8 mouse cellular contexts compared by ENCODE assay signal in the genomic region with DNA sequence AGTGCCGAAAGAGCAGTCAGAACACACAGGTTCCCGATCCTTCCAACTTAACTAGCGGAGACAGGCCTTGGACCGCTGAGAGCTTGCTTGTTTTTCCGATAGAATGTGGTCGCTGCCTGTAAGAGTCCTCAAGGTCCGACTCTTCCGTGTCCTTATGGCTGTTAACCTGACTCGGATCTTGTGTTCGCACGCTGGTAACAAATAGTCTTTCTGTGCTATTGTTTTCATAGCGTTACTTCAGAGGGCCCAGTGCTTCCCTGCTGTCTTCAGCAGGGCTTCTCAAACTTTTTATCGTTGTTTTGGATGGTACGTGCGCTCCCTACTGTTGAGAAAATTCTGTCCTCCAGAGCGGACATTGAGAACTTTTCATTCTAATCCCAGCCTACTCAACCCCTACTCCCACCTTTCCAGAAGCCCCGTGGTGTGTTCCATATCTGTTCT. TPM values are rescaled to one million over a fixed set of nuclear protein-coding genes. Genes with fewer than 3 reads are reported as not detected.
DNase-seq lines count a peak whose midpoint lies in the region; ATAC-seq and TF ChIP-seq lines count a peak whose summit lies in the region.

No protein-coding gene starts in this region.

- no peak; the same call in 1 of the 2 replicates for ATAC-seq in heart, embryonic 14.5 days (ENCODE audit: insufficient number of reproducible peaks, insufficient read depth, low FRiP score, low read depth)
- peak; percentile 16; the same call in 1 of the 2 replicates for ATAC-seq in megakaryocyte-erythroid progenitor cell, adult 5-6 weeks (replicated peaks; ENCODE audit: low FRiP score, low TSS enrichment, poor library complexity, severe bottlenecking)

- H3K27me3 ChIP-seq in heart, embryonic 14.5 days (ENCODE audit: control insufficient read depth, insufficient read depth, low read length), result no peaks in the 10 kb centered on the region

- H3K9ac ChIP-seq in heart, embryonic 14.5 days (ENCODE audit: low read length), result peak overlapping the region; percentile 87

- H3K36me3 ChIP-seq in heart, embryonic 14.5 days (ENCODE audit: control insufficient read depth, insufficient read depth, low read length), result no peaks in the 10 kb centered on the region

- peak overlapping the region; percentile 72 for H3K4me3 ChIP-seq in left cerebral cortex, adult 2 months
- H3K4me3 ChIP-seq in heart, embryonic 14.5 days (ENCODE audit: control insufficient read depth in 1 of 2, insufficient read depth in 1 of 2, low read depth in 1 of 2, low read length in 2 of 2), result peak overlapping the region; percentile 51 to 85

- peak; percentile 48 for TF ChIP-seq CTCF in left cerebral cortex, adult 2 months (IDR thresholded peaks at IDR 0.05)

- intact Hi-C loops in left cerebral cortex, adult 2 months (cut with DNase I), result loop anchor here (1.0 to 5.0 kb wide), 4 partner anchors 65 to 118 kb away; partner anchors contain the start of genes Gfra4 and Pank2

- DNase-seq in left cerebral cortex, adult 2 months (ENCODE audit: extremely low spot score in 1 of 2, low spot score in 2 of 2), result peak in 1 of 2 experiments; percentile 25
- no peak for DNase-seq in left cerebral cortex, adult 18-20 months (ENCODE audit: low spot score in 2 of 2)
- DNase-seq in c-Kit-positive CD71-positive TER-119-positive erythroid progenitor cells, embryonic 14.5 days (ENCODE audit: low spot score), result peak; percentile 48
- peak; percentile 40 to 48 for DNase-seq in kidney, postnatal 25 days
- DNase-seq in retina, postnatal 1 day, result no peak
- DNase-seq in cerebellum, postnatal 14 days, result no peak

- peak overlapping the region; percentile 90 for H3K27ac ChIP-seq in left cerebral cortex, adult 2 months
- peak overlapping the region; percentile 73 to 95 for H3K27ac ChIP-seq in heart, embryonic 14.5 days (replicated peaks in 1 of 2; ENCODE audit: control insufficient read depth in 1 of 2, insufficient read depth in 1 of 2, low read depth in 2 of 2, low read length in 2 of 2)

- H3K9me3 ChIP-seq in heart, embryonic 14.5 days (ENCODE audit: control insufficient read depth, low read length), result peaks cover 7% of the 10 kb centered on the region; the same call in 1 of the 2 replicates

- H3K4me1 ChIP-seq in heart, embryonic 14.5 days (ENCODE audit: control insufficient read depth in 2 of 2, insufficient read depth in 2 of 2, low read length in 2 of 2), result peaks cover 8 to 15% of the 10 kb centered on the region in 2 experiments

- under 1% methylated on average over 17 of the region's 17 CpGs for WGBS in heart, embryonic 14.5 days

- H3K4me2 ChIP-seq in heart, embryonic 14.5 days (ENCODE audit: low read length), result peak overlapping the region; percentile 97

RNA-seq across cellular contexts. Expression of gene 1700037H04Rik, which starts 0.8 kb away (rescaled TPM):
- total RNA-seq in left cerebral cortex, adult 2 months (2021), result 10 to 100 TPM; 63.7 to 76.7 TPM
- total RNA-seq in left cerebral cortex, adult 18-20 months (2021), result 10 to 100 TPM; 69.3 to 85.6 TPM
- polyA plus RNA-seq in heart, embryonic 14.5 days (2014; fragmentation: Nextera tagmentation; extraction: Ambion mirVana), result 71.0 and 80.3 TPM in 2 replicates
- 92.8 and 94.2 TPM in 2 replicates for total RNA-seq in megakaryocyte-erythroid progenitor cell, adult 5-6 weeks (2014; fragmentation: Nextera tagmentation)
- 29.0 and 55.6 TPM in 2 replicates for total RNA-seq in megakaryocyte-erythroid progenitor cell, adult 5-6 weeks (2017)

RNA-seq across cellular contexts. Expression of gene Cenpb, which starts 19.2 kb away (rescaled TPM):
- 10 to 100 TPM; 65.3 to 69.8 TPM for total RNA-seq in left cerebral cortex, adult 2 months (2021)
- 10 to 100 TPM; 64.2 to 64.3 TPM for total RNA-seq in left cerebral cortex, adult 18-20 months (2021)
- 6.2 and 7.0 TPM in 2 replicates for polyA plus RNA-seq in heart, embryonic 14.5 days (2014; fragmentation: Nextera tagmentation; extraction: Ambion mirVana)
- total RNA-seq in megakaryocyte-erythroid progenitor cell, adult 5-6 weeks (2014; fragmentation: Nextera tagmentation), result 8.0 and 8.8 TPM in 2 replicates
- 6.8 and 10.8 TPM in 2 replicates for total RNA-seq in megakaryocyte-erythroid progenitor cell, adult 5-6 weeks (2017)

RNA-seq across cellular contexts. Expression of gene Cdc25b, which starts 26.1 kb away (rescaled TPM):
- 10 to 100 TPM; 19.8 to 22.2 TPM for total RNA-seq in left cerebral cortex, adult 2 months (2021)
- total RNA-seq in left cerebral cortex, adult 18-20 months (2021), result 10 to 100 TPM; 15.2 to 21.6 TPM
- polyA plus RNA-seq in heart, embryonic 14.5 days (2014; fragmentation: Nextera tagmentation; extraction: Ambion mirVana), result 33.1 and 38.9 TPM in 2 replicates
- total RNA-seq in megakaryocyte-erythroid progenitor cell, adult 5-6 weeks (2014; fragmentation: Nextera tagmentation), result 8.7 and 21.6 TPM in 2 replicates
- 5.4 and 19.0 TPM in 2 replicates for total RNA-seq in megakaryocyte-erythroid progenitor cell, adult 5-6 weeks (2017)

RNA-seq across cellular contexts. Expression of gene Spef1, which starts 26.4 kb away (rescaled TPM):
- 10 to 100 TPM; 10.9 to 11.0 TPM for total RNA-seq in left cerebral cortex, adult 2 months (2021)
- 1 to 10 TPM; 7.6 to 9.2 TPM for total RNA-seq in left cerebral cortex, adult 18-20 months (2021)
- 2.0 and 2.4 TPM in 2 replicates for polyA plus RNA-seq in heart, embryonic 14.5 days (2014; fragmentation: Nextera tagmentation; extraction: Ambion mirVana)
- total RNA-seq in megakaryocyte-erythroid progenitor cell, adult 5-6 weeks (2014; fragmentation: Nextera tagmentation), result 3.7 and 4.1 TPM in 2 replicates
- total RNA-seq in megakaryocyte-erythroid progenitor cell, adult 5-6 weeks (2017), result 1.3 and 2.5 TPM in 2 replicates

RNA-seq across cellular contexts. Expression of gene Gm11037, which starts 27.4 kb away (rescaled TPM):
- total RNA-seq in left cerebral cortex, adult 2 months (2021), result not detected
- total RNA-seq in left cerebral cortex, adult 18-20 months (2021), result not detected
- polyA plus RNA-seq in heart, embryonic 14.5 days (2014; fragmentation: Nextera tagmentation; extraction: Ambion mirVana), result not detected in 2 replicates
- not detected in 2 replicates for total RNA-seq in megakaryocyte-erythroid progenitor cell, adult 5-6 weeks (2014; fragmentation: Nextera tagmentation)
- not detected in 2 replicates for total RNA-seq in megakaryocyte-erythroid progenitor cell, adult 5-6 weeks (2017)

Comparison
In these comparisons a context has a peak if more than half of its experiments do, and no peak if none do; other contexts are left out.
1. DNase-seq: peak in c-Kit-positive CD71-positive TER-119-positive erythroid progenitor cells, embryonic 14.5 days (single experiment) and kidney, postnatal 25 days (2 of 2); none in left cerebral cortex, adult 18-20 months (0 of 2), retina, postnatal 1 day (single experiment) and cerebellum, postnatal 14 days (0 of 2).
2. RNA of gene Cenpb, which starts 19.2 kb away (total RNA-seq): 65.3 to 69.8 TPM in left cerebral cortex, adult 2 months and 64.2 to 64.3 TPM in left cerebral cortex, adult 18-20 months; 6.8 to 10.8 TPM in megakaryocyte-erythroid progenitor cell, adult 5-6 weeks; every median in the first group is over 4 times any median in the second.